9 mouse cellular contexts compared by ENCODE assay signal in genomic region chr9:56865673-56866400, GRCm38 (mm10). TPM values are rescaled to one million over a fixed set of nuclear protein-coding genes. Genes with fewer than 3 reads are reported as not detected.
DNase-seq lines count a peak whose midpoint lies in the region; ATAC-seq lines count a peak whose summit lies in the region.
"Had no signal": no experiment of that assay in that cellular context is flagged by ENCODE, and none has a peak within 500 bp of the region (broad histone marks: within the 10 kb centered on the region; RNA-seq: fewer than 3 reads in every experiment).

No protein-coding gene starts in this region.

- H3K27me3 ChIP-seq in kidney, embryonic 16.5 days (ENCODE audit: insufficient read depth, low read length), result no peaks in the 10 kb centered on the region
- no peaks in the 10 kb centered on the region for H3K27me3 ChIP-seq in embryonic facial prominence, embryonic 14.5 days (replicated peaks; ENCODE audit: control insufficient read depth, insufficient read depth, low read length)
- peaks cover 4% of the 10 kb centered on the region; the same call in 1 of the 2 replicates for H3K27me3 ChIP-seq in limb, embryonic 12.5 days

- H3K4me3 ChIP-seq in kidney, embryonic 16.5 days (ENCODE audit: low read length), result peak overlapping the region; percentile 51
- H3K4me3 ChIP-seq in brown adipose tissue, adult 24 weeks (ENCODE audit: insufficient read depth, low read depth, low read length), result peak overlapping the region; percentile 69
- H3K4me3 ChIP-seq in embryonic facial prominence, embryonic 14.5 days (ENCODE audit: low read depth, low read length), result peak overlapping the region; percentile 57
- H3K4me3 ChIP-seq in limb, embryonic 12.5 days (replicated peaks), result peak overlapping the region; percentile 51

- peaks cover 83% of the 10 kb centered on the region for H3K4me1 ChIP-seq in kidney, embryonic 16.5 days (ENCODE audit: insufficient read depth, low read length)
- peaks cover 2% of the 10 kb centered on the region; the same call in 1 of the 2 replicates for H3K4me1 ChIP-seq in brown adipose tissue, adult 24 weeks (ENCODE audit: control insufficient read depth, insufficient read depth, insufficient read length, low read length)
- H3K4me1 ChIP-seq in embryonic facial prominence, embryonic 14.5 days (ENCODE audit: control insufficient read depth, insufficient read depth, low read length), result peaks cover 70% of the 10 kb centered on the region
- H3K4me1 ChIP-seq in limb, embryonic 12.5 days (replicated peaks), result peaks cover 74% of the 10 kb centered on the region

- no peaks in the 10 kb centered on the region for H3K36me3 ChIP-seq in kidney, embryonic 16.5 days (ENCODE audit: insufficient read depth, low read length)
- no peaks in the 10 kb centered on the region for H3K36me3 ChIP-seq in embryonic facial prominence, embryonic 14.5 days (ENCODE audit: control insufficient read depth, insufficient read depth, low read length)
- H3K36me3 ChIP-seq in limb, embryonic 12.5 days, result no peaks in the 10 kb centered on the region

- no peak for ATAC-seq in kidney, embryonic 16.5 days (ENCODE audit: low FRiP score, low TSS enrichment)
- no peak for ATAC-seq in embryonic facial prominence, embryonic 14.5 days (ENCODE audit: low read depth)
- no peak for ATAC-seq in limb, embryonic 12.5 days (ENCODE audit: insufficient number of reproducible peaks, insufficient read depth, low FRiP score, low TSS enrichment, low read depth)

- H3K9me3 ChIP-seq in kidney, embryonic 16.5 days (ENCODE audit: low read length), result no peaks in the 10 kb centered on the region
- H3K9me3 ChIP-seq in embryonic facial prominence, embryonic 14.5 days (ENCODE audit: control insufficient read depth, low read length), result no peaks in the 10 kb centered on the region
- no peaks in the 10 kb centered on the region for H3K9me3 ChIP-seq in limb, embryonic 12.5 days

- no peak for DNase-seq in kidney, postnatal 25 days
- DNase-seq in embryonic facial prominence, embryonic 14.5 days (ENCODE audit: low spot score), result no peak
- no peak for DNase-seq in gastrocnemius, adult 8-10 months (ENCODE audit: low spot score in 2 of 2)
- DNase-seq in spleen, postnatal 36 days (ENCODE audit: low spot score in 2 of 2), result no peak
- DNase-seq: thymus, postnatal 25 days had no signal

- 64% methylated on average over 11 of the region's 11 CpGs for WGBS in kidney, embryonic 16.5 days
- WGBS in embryonic facial prominence, embryonic 14.5 days, result 47% methylated on average over 11 of the region's 11 CpGs
- 66% methylated on average over 11 of the region's 11 CpGs for WGBS in limb, embryonic 12.5 days

- H3K4me2 ChIP-seq in kidney, embryonic 16.5 days (replicated peaks; ENCODE audit: low read depth, low read length), result peak overlapping the region; percentile 55
- H3K4me2 ChIP-seq in embryonic facial prominence, embryonic 14.5 days (ENCODE audit: low read depth, low read length), result peak overlapping the region; percentile 71
- H3K4me2 ChIP-seq in limb, embryonic 12.5 days, result peak overlapping the region; percentile 68

- peak overlapping the region; percentile 58; the same call in 1 of the 2 replicates for H3K27ac ChIP-seq in kidney, embryonic 16.5 days (ENCODE audit: low read length)
- H3K27ac ChIP-seq in brown adipose tissue, adult 24 weeks (replicated peaks; ENCODE audit: low read depth, low read length), result peak overlapping the region; percentile 84; the same call in 1 of the 2 replicates
- peak overlapping the region; percentile 34; the same call in 1 of the 2 replicates for H3K27ac ChIP-seq in embryonic facial prominence, embryonic 14.5 days (replicated peaks; ENCODE audit: low read depth, low read length)
- peak overlapping the region; percentile 76; the same call in 1 of the 2 replicates for H3K27ac ChIP-seq in limb, embryonic 12.5 days

- H3K9ac ChIP-seq in kidney, embryonic 16.5 days (replicated peaks; ENCODE audit: low read length), result peak overlapping the region; percentile 70
- peak overlapping the region; percentile 77 for H3K9ac ChIP-seq in embryonic facial prominence, embryonic 14.5 days (ENCODE audit: low read depth, low read length)
- peak overlapping the region; percentile 72 for H3K9ac ChIP-seq in limb, embryonic 12.5 days (replicated peaks)

RNA-seq across cellular contexts. Expression of gene Cspg4, which starts 1.0 kb away (rescaled TPM):
- polyA plus RNA-seq in kidney, embryonic 16.5 days (2015; fragmentation: Nextera tagmentation; extraction: Ambion mirVana), result 30.5 and 32.6 TPM in 2 replicates
- polyA plus RNA-seq in brown adipose tissue, adult 24 weeks (2012; ENCODE audit: insufficient read depth, insufficient read length, missing spikeins), result 21.4 and 26.0 TPM in 2 replicates
- 34.8 and 35.1 TPM in 2 replicates for polyA plus RNA-seq in embryonic facial prominence, embryonic 14.5 days (2014; fragmentation: Nextera tagmentation; extraction: Ambion mirVana)
- polyA plus RNA-seq in limb, embryonic 12.5 days (2016; fragmentation: Nextera tagmentation; extraction: Ambion mirVana), result 13.8 and 17.5 TPM in 2 replicates
- total RNA-seq in gastrocnemius, adult 8-10 months (2022), result 1 to 10 TPM; 3.2 to 5.4 (median 4.2) TPM

RNA-seq across cellular contexts. Expression of gene Odf3l1, which starts 1.4 kb away (rescaled TPM):
- polyA plus RNA-seq in kidney, embryonic 16.5 days (2015; fragmentation: Nextera tagmentation; extraction: Ambion mirVana), result 0.26 and 0.32 TPM in 2 replicates
- polyA plus RNA-seq in brown adipose tissue, adult 24 weeks (2012; ENCODE audit: insufficient read depth, insufficient read length, missing spikeins), result 19.3 and 37.5 TPM in 2 replicates
- polyA plus RNA-seq in embryonic facial prominence, embryonic 14.5 days (2014; fragmentation: Nextera tagmentation; extraction: Ambion mirVana), result 1.7 and 2.7 TPM in 2 replicates
- 0.52 and 0.53 TPM in 2 replicates for polyA plus RNA-seq in limb, embryonic 12.5 days (2016; fragmentation: Nextera tagmentation; extraction: Ambion mirVana)
- under 1 TPM in 1 of 4 experiments, not detected in 3; 0.27 TPM for total RNA-seq in gastrocnemius, adult 8-10 months (2022)
- total RNA-seq: layer of hippocampus, adult 8-10 months had no signal

Comparison
In these comparisons a context has a peak if more than half of its experiments do, and no peak if none do; other contexts are left out.
1. H3K27ac ChIP-seq: peak in every context shown above with its lines; median percentile 84 in brown adipose tissue, adult 24 weeks; 76 in limb, embryonic 12.5 days; 58 in kidney, embryonic 16.5 days; 34 in embryonic facial prominence, embryonic 14.5 days.